Mouse (Mus musculus) cerebellum, adult 18-20 months (tissue): ENCODE results near the gene Tmem95.
A peak's percentile ranks its signal among the peaks of the same experiment; 100 is the strongest.
"Not testable (repeated sequence)": the region's sequence is repeated elsewhere in the genome, so short reads cannot be mapped to it uniquely, and the experiment has no call there.

Source experiments
- DNase-seq, 2 experiments: peaks; one replicate each; pipeline ENCODE4 v3.0.0; 2021

Tmem95 gene

GRCm38 (mm10) chr11:69879711-69880110 lies 1.9 kb upstream of the Tmem95 start:
- no peak for DNase-seq

DNA sequence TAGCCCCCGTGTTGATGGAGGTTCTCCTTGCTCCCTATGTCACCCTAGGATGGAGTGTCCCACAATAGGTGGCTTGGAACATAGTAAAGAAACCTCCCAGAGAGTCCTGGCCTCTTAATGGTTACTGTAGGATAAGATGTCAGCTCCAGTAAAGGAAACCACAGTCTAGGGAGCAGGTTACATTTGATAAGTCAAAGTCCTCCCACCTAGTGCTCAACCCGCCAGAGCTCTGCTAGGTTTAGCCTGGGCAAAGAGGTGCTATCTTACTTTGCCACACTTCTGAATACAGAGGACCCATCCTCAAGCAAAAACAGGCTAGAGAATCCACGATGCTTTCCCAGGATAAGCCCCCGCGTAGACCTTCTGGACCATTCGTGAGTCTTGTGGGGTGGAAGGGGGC lies 1.1 kb upstream of the Tmem95 start:
- no peak for DNase-seq

- no peak for DNase-seq
These were observed 581 bp upstream of the Tmem95 start for GRCm38 (mm10) chr11:69878399-69878798.

- peak; percentile 84 to 88 for DNase-seq
These were observed 951 bp downstream of the Tmem95 start for GRCm38 (mm10) chr11:69876867-69877266.

DNA sequence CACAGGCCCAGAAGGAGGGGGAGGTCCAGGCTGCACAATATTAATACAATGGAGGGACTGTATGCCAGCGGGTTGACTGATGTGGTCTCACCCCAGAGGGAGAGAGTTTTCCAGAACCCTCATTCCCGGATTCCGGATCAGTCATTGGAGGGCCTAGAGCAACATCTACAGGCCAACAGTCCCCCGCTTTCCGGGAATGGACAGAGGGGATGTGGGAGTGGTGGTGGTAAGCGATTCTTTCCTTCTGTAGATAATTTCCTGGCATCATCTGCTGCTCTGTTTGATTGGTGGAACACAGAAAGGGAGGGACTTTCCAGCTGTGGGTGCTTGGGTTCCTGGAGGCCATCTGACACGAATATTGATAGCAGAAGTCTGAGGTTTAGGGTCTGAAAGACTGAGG lies 1.6 kb downstream of the Tmem95 start:
- no peak for DNase-seq

DNA sequence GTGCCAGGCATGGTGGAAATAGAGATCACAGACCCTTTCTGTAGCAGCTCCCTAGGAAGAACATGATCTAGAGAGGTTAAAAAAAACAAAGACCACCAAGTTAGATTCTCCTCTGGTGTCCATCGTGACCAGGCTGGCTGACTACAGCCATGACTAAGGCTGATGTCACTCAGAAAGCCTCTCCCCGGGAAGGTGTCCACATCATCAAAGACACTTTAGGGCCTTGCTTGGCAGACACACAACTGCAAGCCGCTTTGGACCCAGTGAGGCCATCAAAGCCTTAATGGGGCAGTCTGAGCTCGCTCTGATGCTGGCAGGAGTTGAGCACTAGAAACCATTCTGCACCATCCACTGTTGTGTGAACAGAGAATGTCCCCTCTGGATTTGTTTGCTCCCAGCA lies 5.4 kb downstream of the Tmem95 start:
- no peak for DNase-seq

DNA sequence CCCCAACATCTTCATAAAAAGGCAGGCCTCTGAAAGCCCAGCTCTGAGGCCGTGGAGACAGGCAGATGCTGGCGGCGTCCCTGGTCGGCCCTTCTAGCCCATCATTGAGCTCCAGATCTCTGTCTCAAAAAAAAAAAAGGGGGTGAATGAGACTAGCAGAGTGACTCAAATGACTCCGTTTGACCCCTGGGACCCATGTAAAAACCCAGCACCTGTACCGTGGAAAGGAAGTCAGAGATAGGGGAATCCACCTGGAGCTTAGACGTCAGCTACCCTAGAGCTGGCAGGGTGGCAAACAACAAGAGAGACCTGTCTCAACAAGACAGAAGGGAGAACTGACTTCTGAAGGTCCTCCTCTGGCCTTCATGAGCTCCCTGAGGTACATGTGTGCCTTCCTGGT lies 6.0 kb downstream of the Tmem95 start:
- DNase-seq: no peak

GRCm38 (mm10) chr11:69870289-69871069 lies 7.3 kb downstream of the Tmem95 start:
- DNase-seq: no peak

DNA sequence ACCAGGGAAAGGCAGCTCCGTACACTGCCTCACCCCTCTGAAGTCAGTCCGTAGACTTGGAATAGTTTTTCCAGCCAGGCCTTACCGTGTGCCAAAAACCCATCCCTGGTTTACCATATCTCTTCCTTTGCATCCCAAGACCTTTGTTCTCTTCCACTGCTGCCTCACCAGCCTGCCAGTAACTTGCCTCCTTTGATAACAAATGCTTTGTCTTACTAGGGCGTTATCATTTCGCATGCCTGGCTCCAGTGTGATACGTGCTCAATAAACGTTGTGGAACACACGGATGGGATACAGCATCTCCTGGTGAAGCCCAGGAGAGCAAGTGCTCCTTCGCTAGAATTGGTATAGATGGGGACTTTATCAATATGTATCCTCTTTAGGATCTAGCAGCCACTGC lies 10.5 kb downstream of the Tmem95 start:
- no peak for DNase-seq

- DNase-seq: no peak
These were observed 12.3 kb downstream of the Tmem95 start for GRCm38 (mm10) chr11:69865561-69865960.

- DNase-seq: no peak
These were observed 13.5 kb downstream of the Tmem95 start for GRCm38 (mm10) chr11:69864138-69864860.

DNA sequence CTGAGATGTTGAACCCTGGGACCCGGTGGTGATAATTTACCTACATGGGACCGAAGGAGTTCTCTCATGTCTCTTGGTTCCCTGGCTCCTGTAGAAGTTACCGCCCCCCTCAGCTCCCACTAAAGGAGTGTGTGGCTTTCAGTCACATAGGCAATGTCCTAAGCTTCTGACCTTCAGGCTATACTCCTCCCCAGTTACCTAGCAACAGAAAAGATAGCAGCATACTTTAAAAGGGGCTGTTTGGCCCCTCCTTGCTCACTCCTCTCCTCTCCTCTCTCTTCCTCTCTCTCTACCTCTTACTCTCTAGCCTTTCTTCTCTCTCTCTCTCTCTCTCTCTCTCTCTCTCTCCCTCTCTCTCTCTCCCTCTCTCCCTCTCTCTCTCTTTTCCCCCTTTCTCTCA lies 14.1 kb downstream of the Tmem95 start:
- DNase-seq: not testable (repeated sequence)

GRCm38 (mm10) chr11:69858113-69858998 lies 19.5 kb downstream of the Tmem95 start, which contains the start of gene Tnk1:
Gene Tnk1, minus strand, starts transcription at chr11:69858730.
- DNase-seq: no peak

GRCm38 (mm10) chr11:69855347-69855746 lies 22.5 kb downstream of the Tmem95 start:
- peak; percentile 60 to 65 for DNase-seq

DNA sequence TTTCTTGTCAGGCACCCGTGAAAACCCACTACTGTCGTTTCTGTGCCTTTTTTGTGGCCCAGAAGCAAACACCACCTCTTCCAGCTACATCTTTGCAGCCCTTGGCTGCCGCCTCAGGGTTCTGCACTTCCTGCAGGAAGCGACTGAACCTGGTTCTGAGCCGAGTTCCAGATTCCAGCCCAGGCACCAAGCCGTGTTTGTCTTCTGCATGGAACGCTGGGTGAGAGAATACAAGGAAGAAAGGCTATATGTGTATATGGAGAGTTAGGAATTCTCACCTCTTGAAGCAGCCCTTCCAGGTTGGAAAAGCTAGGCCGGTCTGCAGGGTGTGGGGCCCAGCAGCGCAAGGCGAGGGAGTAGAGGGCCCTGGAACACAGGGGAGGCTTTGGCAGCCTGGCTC lies 23.1 kb downstream of the Tmem95 start:
- no peak for DNase-seq

DNA sequence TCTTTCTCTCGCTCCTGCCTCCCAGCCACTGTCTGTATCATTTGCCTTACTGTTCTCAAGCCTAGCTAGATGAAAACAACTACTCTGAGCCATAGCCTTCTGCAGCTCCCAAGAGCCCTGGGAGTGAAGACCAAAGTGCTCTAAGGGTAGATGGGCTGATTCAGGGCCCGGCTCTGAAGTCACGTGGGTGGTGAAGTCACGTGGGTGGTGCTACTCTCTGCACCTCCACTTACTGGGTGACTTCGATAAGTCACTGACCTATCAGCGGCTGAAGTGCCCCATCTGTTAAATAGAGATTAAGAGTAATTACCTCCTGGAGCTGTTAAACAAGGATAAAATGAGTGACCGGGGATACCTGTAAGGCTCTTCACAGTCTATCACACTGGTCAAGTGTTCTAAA lies 23.8 kb downstream of the Tmem95 start:
- no peak for DNase-seq

GRCm38 (mm10) chr11:69850754-69851153 lies 27.1 kb downstream of the Tmem95 start:
- DNase-seq: no peak

DNA sequence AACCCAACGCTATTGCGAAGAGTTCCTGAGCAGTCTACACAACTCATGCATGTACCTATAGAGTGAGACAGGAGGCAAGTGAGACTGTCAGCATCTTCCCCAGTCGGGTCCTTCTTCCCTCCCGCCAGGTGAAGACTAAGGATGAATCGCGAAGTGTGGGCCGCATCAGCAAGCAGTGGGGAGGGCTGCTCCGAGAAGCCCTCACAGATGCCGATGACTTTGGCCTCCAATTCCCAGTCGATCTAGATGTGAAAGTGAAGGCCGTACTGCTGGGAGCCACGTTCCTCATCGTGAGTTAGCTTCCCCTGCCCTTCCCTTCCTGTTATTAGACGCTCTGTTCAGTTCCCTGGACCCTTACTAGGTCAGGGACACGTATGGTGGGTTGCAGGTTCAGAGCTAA lies 27.9 kb downstream of the Tmem95 start:
- no peak for DNase-seq

DNA sequence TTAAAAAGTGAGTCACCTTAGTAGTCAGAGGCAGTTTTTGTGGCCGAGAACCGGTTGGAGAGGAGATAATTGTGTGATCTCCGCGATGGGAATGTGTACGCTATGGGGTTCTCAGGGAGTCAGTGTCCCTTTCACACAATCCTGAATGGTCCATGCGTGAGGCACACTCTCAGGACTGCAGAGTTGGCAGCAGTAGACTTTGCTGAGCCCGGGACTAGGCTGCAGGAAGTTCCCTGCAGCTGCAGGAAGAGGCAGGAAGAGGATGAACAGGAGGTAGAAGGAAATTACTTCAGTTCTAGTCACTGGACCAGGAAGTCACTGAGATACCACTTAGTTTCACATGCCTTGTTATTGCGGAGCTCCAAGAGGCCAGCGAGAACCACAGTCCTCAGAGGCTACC lies 28.7 kb downstream of the Tmem95 start:
- DNase-seq: no peak

GRCm38 (mm10) chr11:69848021-69848420 lies 29.8 kb downstream of the Tmem95 start:
- peak; percentile 72 to 82 for DNase-seq

DNA sequence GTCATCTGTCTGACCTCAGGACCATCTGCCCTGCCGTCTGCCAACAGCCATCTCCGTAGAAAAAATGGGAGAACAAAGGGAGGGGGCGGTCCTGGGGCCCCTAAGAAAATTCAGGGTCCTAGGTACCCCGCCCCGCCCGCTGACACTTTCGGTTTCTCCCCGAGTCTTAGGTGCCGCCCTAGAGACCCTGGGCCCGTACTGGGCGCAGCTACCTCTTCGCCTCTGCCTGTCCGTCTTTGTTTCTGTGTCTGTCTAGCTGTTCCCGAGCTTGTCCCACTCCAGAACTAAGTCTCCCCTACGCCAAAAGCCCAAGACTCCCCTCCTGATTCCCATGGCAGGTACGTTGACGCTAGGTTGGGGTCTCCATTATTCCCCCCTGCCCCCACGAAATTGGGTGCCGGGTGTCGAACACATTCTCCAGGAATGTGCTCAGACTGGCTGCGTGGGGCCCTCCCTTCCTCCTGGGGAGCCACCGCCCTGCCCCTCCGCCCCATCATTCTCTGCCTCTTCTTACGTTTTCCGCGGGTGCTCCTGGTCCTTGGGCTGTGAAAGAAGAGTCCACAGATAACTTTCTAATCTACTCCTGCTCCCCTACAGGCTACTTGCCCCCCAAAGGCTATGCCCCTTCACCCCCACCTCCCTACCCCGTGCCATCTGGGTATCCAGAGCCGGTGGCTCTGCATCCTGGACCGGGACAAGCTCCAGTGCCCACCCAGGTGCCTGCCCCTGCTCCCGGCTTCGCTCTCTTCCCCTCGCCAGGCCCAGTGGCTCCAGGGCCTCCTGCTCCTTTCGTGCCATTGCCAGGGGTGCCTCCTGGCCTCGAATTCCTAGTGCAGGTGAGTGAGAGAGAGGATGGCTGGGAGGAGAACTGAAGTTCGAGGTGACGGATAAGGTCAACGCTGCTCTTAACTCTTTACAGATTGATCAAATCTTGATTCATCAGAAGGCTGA lies 30.8 kb downstream of the Tmem95 start:
- DNase-seq: peak in 1 of 2 experiments; percentile 38

- peak; percentile 89 to 93 for DNase-seq
These were observed 31.6 kb downstream of the Tmem95 start, which contains the start of gene Plscr3 for GRCm38 (mm10) chr11:69846198-69846680. Gene Plscr3, plus strand, starts transcription at chr11:69846376.
